Mouse (Mus musculus) bone marrow macrophage, adult 2 months (primary cell): ENCODE results near the gene Manba. TPM values are rescaled to one million over a fixed set of nuclear protein-coding genes. Genes with fewer than 3 reads are reported as not detected.
A peak's percentile ranks its signal among the peaks of the same experiment; 100 is the strongest.

Source experiments
- H3K27ac ChIP-seq: 2 replicates; pipeline ENCODE4 v1.5.1; 2012; ENCODE audit warnings: low read depth, low read length; ENCODE audit not compliant: insufficient read depth
- H3K4me1 ChIP-seq: 2 replicates; pipeline ENCODE4 v1.6.1; 2012; ENCODE audit warnings: low read length; ENCODE audit not compliant: control insufficient read depth, insufficient read depth
- H3K4me3 ChIP-seq: 2 replicates; pipeline ENCODE4 v1.5.1; 2012; ENCODE audit warnings: mild to moderate bottlenecking, low read length, moderate library complexity; ENCODE audit not compliant: insufficient read depth
- CTCF ChIP-seq: IDR thresholded peaks from 2 replicates; pipeline ENCODE4 v1.5.1; 2012; ENCODE audit warnings: low read depth, mild to moderate bottlenecking, low read length, moderate library complexity
- POLR2A ChIP-seq: IDR thresholded peaks from 2 replicates; pipeline ENCODE4 v1.6.1; 2012; ENCODE audit warnings: mild to moderate bottlenecking, low read depth, low read length, borderline replicate concordance
- polyA plus RNA-seq: library from polyadenylated mRNA; stranded (reverse); fragments of >200 nt; gene quantifications from 2 replicates; pipeline ENCODE4 v1.2.4, GENCODE M21; 2012; ENCODE audit not compliant: missing spikeins, insufficient read depth, insufficient read length

The Manba gene
- polyA plus RNA-seq, 1 experiment, result 38.8 TPM

DNA sequence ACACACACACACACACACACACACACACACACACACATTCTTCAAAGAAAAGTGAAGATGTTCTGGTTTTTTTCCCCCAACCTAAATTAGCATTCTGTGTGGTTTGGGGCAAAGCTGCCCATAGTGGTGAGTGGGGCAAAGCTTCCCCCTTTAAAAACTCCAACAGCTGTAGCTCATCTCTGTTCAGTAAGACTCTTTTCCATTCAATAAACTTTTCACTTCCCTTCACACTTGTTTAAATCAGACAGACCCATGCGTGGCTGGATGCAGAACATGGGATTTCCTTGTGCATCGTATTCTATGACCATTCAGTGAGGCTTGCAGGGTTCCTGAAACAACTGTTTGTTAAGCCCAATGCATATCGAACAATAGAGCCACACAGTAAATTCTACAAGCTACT lies 129.0 kb downstream of the Manba start:
- Histone ChIP-seq H3K4me1 (peaks cover 17% of the 10 kb centered on the region), H3K4me3 (no peak overlapping the region), H3K27ac (no peak overlapping the region)
- TF ChIP-seq CTCF (no peak), POLR2A (no peak)

DNA sequence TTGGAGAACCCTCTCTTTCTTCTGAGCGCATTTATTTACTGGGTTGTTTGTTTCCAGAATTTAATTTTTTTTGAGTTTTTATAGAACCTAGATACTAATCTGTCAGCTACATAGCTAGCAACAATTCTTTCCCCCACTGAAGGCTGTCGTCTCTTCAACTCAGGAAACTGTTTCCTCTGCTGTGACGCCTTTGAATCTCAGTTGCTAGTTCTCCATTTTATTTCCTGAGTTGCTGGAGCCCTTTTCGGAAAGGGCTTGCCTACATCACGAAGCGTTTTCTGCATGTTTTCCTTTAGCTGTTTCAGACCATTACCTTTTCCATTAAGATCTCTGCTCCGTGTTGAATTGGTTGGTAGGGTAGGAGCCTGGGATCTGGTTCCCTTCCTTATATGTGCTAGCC lies 131.3 kb downstream of the Manba start:
- TF ChIP-seq POLR2A (no peak), CTCF (no peak)
- H3K4me3 ChIP-seq, result no peak overlapping the region
- H3K4me1 ChIP-seq, result peaks cover 8% of the 10 kb centered on the region
- H3K27ac ChIP-seq, result peak overlapping the region; percentile 38; the same call in 1 of the 2 replicates

Other genes with a start within 250 kb of the Manba start
- 1.0 and 1.6 TPM in 2 replicates for gene Bdh2, start 204.4 kb upstream of the Manba start, polyA plus RNA-seq
- gene Slc9b2, start 177.9 kb upstream of the Manba start, polyA plus RNA-seq, result 4.5 and 7.5 TPM in 2 replicates
- not detected in 2 replicates for gene Slc9b1, start 137.6 kb upstream of the Manba start, polyA plus RNA-seq
- 34.2 and 36.9 TPM in 2 replicates for gene Cisd2, start 61.7 kb upstream of the Manba start, polyA plus RNA-seq
- gene Ube2d3, start 47.5 kb upstream of the Manba start, polyA plus RNA-seq, result 389 and 407 TPM in 2 replicates
- gene Nfkb1, start 205.9 kb downstream of the Manba start, polyA plus RNA-seq, result 106 and 111 TPM in 2 replicates